Mouse (Mus musculus) layer of hippocampus, postnatal 14 days (tissue): ENCODE results near the gene Crp. TPM values are rescaled to one million over a fixed set of nuclear protein-coding genes. Genes with fewer than 3 reads are reported as not detected.
A peak's percentile ranks its signal among the peaks of the same experiment; 100 is the strongest.

Experiments
- DNase-seq, 2 experiments: peaks; one replicate each; pipeline ENCODE4 v3.0.0; 2021 to 2022; ENCODE audit warnings: low spot score in 2 of 2, mixed read lengths in 1 of 2
- long read RNA-seq, 2 experiments: library from polyadenylated mRNA; stranded (forward); transcript quantifications; one replicate each; pipeline ENCODE4 v2.0.0; 2021
- total RNA-seq, 2 experiments: library from RNA; stranded (reverse); gene quantifications; 2 replicates each; pipeline ENCODE4 v1.2.3; 2021

The Crp gene
- total RNA-seq = not detected
- long read RNA-seq, experiment 1 = 0 reads
- long read RNA-seq, experiment 2 = 0 reads

- DNase-seq = no peak
These were observed at the start of gene Crp for GRCm38 (mm10) chr1:172697844-172698243. TSS of gene Crp (plus strand) at chr1:172698055.

DNA sequence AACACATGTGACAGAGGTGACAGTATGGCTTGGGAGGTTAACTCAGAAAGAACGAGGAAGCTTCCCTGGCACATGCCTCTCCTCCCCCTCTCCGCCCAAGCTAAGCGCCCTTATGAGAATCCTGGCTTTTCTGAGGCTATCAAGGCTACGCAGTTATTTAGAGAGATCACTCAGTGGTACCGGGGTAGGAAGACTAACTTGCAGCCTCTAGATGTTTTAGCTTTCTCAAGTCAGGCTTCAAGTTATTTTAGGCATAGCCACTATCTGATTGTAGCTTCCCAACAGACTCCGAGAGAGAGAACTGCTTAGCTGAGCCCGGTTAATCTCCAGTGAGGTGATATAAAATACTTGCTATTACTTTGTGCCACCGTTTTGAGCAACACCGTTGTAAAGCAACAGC, 48.5 kb upstream of the Crp start:
- no peak for DNase-seq

- DNase-seq = no peak
These were observed 47.2 kb upstream of the Crp start for GRCm38 (mm10) chr1:172650519-172651287.

DNA sequence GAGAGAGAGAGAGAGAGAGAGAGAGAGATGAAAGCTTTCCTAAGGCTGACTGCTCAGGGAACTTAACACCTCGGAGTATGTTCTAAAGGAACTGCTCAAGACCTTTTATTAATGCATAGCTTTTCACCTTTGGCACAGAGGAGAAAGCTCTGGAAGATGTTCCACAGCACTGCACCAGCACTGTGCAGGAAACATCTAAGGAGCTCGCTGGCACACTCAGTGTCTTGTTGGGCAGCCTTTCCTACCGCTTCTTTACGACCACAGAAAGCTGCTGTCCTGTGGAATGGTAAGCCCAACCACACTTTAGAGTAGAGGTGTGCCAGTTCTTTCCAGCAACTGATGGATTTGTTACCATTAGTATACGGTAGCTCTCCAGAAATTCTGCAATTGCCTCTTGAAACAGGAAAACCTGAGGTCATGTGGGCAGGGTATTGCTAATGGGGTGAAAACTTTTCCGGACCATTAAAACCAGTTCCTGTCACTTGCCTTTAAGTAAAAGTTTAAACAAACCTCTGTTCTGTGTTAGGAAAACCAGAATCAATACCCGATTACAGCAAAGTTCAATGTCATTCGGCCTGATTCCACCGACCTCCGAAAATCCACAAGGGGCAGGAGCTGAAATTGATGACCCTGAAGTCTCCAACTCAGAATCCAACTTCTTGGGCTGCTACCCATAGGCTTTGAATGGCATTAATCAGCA, 46.4 kb upstream of the Crp start:
- no peak for DNase-seq

- no peak for DNase-seq
These were observed 45.7 kb upstream of the Crp start for GRCm38 (mm10) chr1:172652040-172652662.

- no peak for DNase-seq
These were observed 44.0 kb upstream of the Crp start for GRCm38 (mm10) chr1:172653900-172654299.

GRCm38 (mm10) chr1:172657266-172657665, 40.6 kb upstream of the Crp start:
- no peak for DNase-seq

GRCm38 (mm10) chr1:172659688-172660087, 38.2 kb upstream of the Crp start:
- DNase-seq = no peak

DNA sequence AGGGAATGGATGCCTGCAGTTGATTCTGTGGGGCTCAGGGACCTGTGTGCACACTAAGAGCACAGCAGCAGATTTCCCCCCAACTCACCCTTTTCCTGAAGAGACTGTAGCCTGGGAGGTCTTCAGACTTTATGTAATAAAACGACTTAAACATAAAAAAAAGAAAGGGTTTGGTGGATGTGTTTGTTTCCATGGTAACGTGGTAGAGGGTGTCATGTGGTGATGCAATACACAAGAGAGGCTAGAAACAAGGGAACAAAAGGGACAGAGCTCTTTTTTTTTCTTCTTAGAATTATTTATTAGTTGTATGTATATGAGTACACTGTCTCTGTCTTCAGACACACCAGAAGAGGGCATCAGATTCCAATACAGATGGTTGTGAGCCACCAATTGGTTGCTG, 32.4 kb upstream of the Crp start:
- no peak for DNase-seq

DNA sequence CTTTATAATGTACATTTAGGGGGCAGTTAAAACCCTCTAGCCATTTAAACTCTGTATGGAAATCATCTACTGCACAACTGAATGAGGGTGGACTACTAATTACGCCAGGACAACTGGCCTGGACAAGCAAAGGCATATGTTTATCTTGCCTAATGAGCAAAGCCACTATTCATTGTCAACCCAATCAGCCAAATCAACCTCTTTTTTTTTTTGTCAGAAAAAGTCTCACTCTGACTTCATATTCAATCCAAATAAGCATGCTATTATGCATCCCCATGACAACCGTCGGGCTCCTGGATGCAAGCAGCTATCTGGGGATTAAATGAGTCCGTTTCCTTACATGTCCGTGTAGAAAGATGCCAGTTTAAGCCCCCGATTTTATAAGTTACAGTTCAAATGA, 30.3 kb upstream of the Crp start:
- DNase-seq = peak in 1 of 2 experiments; percentile 24

DNA sequence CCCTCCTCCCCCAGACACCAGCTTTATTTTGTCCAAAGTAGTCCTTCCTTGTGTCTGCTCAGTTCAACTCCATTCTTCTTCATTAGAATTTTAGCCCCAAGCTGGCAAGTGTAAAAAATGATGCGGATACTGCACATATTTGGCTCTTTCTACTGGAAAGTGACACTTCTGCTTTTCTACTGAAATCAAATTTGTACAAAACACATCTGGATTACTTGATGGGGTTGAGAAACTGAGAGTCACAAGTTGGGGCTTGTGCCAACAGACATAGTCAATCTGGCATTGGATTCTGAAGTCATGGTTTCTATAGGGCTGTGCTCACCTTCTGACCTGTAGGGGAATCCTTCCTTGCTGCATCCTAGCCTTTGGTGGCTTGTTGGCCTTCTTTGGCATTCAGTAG, 27.1 kb upstream of the Crp start:
- no peak for DNase-seq

- no peak for DNase-seq
These were observed 17.1 kb upstream of the Crp start for GRCm38 (mm10) chr1:172680742-172681141.

GRCm38 (mm10) chr1:172683551-172683950, 14.3 kb upstream of the Crp start:
- no peak for DNase-seq

DNA sequence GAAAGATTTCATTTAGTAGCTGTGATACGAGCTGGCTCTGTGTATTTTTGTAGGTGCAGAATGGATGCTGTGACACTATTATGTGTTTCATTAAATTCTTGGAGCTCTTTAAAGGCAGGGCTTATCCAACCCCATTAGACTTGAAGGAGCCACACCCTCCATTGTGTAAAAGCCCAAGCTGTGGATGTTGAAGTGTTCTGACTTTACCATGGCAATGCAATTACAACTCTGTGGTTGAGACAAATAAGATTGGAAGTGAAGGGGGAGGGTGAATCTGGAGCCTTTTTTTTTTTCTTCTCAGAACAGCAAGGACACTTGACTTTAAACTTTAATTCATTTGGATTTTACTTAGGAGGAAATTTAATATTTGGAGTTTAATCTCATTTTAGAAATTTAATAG, 13.9 kb upstream of the Crp start:
- no peak for DNase-seq

- no peak for DNase-seq
These were observed 12.7 kb upstream of the Crp start for GRCm38 (mm10) chr1:172685178-172685577.

DNA sequence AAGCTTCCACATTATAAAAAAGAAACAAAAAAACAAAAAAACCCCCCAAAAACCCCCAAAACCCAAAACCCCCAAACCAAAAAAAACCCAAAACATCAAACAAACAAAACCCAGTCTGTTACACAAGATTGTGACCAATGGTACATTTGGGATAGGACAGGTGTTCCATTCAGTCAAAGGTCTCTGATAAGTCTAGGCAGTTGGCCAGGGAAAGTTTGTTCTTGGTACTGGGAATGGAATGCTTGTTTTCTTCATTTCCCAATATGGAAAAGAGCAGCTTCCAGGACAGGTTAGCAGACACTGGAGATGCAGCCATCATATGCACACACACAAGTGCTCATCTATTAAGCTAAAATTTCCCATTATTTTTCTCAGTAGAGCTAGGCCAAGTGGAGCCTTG, 433 bp upstream of the Crp start:
- no peak for DNase-seq

DNA sequence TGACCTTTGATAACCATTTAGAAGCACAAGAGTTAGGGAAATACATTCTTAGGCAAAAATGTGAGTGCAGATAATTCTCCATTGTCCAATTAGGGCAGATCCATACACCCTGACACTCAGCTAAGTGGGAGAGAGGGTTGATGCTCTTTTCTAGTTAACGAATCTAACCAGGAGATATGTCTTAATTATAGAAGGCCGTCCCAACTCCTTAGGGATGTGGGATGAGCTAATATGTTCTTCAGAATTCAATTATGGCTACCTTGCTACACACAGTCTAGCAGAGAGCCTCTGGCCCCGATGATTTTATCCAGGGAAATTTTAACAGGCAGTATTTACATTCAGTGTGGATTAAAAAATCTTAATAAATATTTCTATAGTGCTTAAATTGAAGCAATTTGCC, 3.0 kb downstream of the Crp start:
- no peak for DNase-seq

DNA sequence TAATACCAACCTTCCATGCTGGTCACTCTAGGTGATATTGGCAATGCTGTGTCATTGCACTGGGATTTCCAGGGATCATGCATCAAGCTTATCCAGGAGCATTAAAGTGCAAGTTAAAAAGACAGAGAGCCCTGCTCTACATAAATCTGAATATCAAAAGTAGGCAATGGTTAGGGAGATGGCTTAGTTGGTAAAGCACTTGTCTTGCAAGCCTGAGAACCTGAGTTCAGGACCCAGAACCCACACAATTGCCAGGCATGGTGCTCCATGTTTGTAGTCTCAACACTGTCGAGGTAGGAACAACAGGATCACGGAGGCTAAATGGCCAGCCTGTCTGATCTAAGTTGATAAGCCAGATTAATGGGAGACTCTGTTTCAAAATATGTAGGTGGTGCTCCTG, 3.5 kb downstream of the Crp start:
- no peak for DNase-seq

DNA sequence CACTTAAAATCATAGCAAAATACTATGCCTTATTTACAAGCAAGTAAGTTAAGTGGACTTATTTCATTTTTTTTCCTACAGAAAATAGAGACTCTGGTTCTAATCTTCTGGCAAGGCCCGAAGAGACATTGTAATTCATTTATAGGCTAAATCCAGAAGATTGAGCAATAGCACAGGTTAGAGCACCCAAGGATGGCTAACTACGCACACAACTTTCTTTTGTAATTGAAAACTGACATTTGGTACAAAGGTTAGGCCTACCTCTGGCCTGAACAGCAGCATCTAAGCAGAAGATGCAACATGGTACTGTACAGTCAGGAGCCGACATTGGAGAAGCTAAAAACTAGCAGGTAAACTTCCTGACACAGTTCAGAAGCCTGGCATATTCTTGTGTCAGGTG, 4.0 kb downstream of the Crp start:
- no peak for DNase-seq

- DNase-seq = no peak
These were observed 6.9 kb downstream of the Crp start for GRCm38 (mm10) chr1:172704769-172705168.

DNA sequence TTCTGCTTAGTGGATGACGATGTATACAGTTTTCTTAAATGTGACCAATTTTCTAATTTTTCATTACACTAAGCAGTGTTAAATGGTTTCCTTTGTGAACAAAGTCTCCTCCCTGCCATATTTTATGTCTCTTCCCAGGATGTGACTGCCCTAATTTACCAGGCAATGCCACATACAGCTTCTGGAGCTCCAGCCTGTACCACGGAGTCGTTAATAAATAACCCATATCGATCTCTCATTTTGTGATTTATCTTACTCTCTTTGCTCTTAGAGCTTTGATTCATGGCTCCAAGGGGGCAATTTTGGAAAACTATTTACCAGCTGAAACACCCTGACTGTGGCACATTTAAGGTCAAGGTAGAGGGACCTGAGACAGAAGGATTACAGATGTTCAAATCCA, 8.4 kb downstream of the Crp start:
- no peak for DNase-seq

- DNase-seq = no peak
These were observed 12.0 kb downstream of the Crp start for GRCm38 (mm10) chr1:172709788-172710350.
